Mouse (Mus musculus): ENCODE data around the gene Acrbp. TPM values are rescaled to one million over a fixed set of nuclear protein-coding genes. Genes with fewer than 3 reads are reported as not detected.

The Acrbp gene
- polyA plus RNA-seq (2015; fragmentation: Nextera tagmentation; extraction: Ambion mirVana), result 4.1 and 4.4 TPM in 2 replicates

GRCm38 (mm10) chr6:125049678-125050077 is at the start of gene Acrbp:
Acrbp (plus strand) TSS chr6:125049689.
- DNase-seq (ENCODE audit: low spot score) (no peak), ATAC-seq (no peak)
- Histone ChIP-seq H3K4me1 (ENCODE audit: insufficient read depth, low read depth, low read length) (no peaks in the 10 kb centered on the region), H3K9me3 (ENCODE audit: low read length) (no peaks in the 10 kb centered on the region), H3K4me2 (replicated peaks; ENCODE audit: low read depth, low read length) (no peak within 1 kb of the TSS), H3K4me3 (ENCODE audit: low read depth, low read length) (no peak within 1 kb of the TSS), H3K9ac (replicated peaks; ENCODE audit: low read depth) (no peak within 1 kb of the TSS), H3K27me3 (replicated peaks; ENCODE audit: insufficient read depth, low read length) (no peaks in the 10 kb centered on the region), H3K36me3 (ENCODE audit: insufficient read depth, low read length) (peaks cover 49% of the 10 kb centered on the region), H3K27ac (ENCODE audit: low read length) (no peak within 1 kb of the TSS)
- no peak for TF ChIP-seq CTCF (IDR thresholded peaks at IDR 0.05)
- no peak for TF ChIP-seq EP300 (IDR thresholded peaks at IDR 0.05)
- 38% methylated on average over 20 of the region's 20 CpGs for WGBS

- TF ChIP-seq EP300 (IDR thresholded peaks at IDR 0.05) (no peak), CTCF (IDR thresholded peaks at IDR 0.05) (no peak)
- H3K4me2 ChIP-seq (replicated peaks; ENCODE audit: low read depth, low read length), result no peak overlapping the region
- WGBS, result 25% methylated on average over 3 of the region's 3 CpGs
- ATAC-seq (no peak), DNase-seq (ENCODE audit: low spot score) (no peak)
- H3K9ac ChIP-seq (replicated peaks; ENCODE audit: low read depth), result no peak overlapping the region
- no peak overlapping the region for H3K4me3 ChIP-seq (ENCODE audit: low read depth, low read length)
- H3K36me3 ChIP-seq (ENCODE audit: insufficient read depth, low read length), result no peaks in the 10 kb centered on the region
- H3K27ac ChIP-seq (ENCODE audit: low read length), result no peak overlapping the region
- peaks cover 10% of the 10 kb centered on the region for H3K27me3 ChIP-seq (replicated peaks; ENCODE audit: insufficient read depth, low read length)
- no peaks in the 10 kb centered on the region for H3K4me1 ChIP-seq (ENCODE audit: insufficient read depth, low read depth, low read length)
- H3K9me3 ChIP-seq (ENCODE audit: low read length), result no peaks in the 10 kb centered on the region
These were observed 45.8 kb upstream of the Acrbp start for GRCm38 (mm10) chr6:125003706-125004105.

- Histone ChIP-seq H3K9ac (replicated peaks; ENCODE audit: low read depth) (no peak overlapping the region), H3K4me2 (replicated peaks; ENCODE audit: low read depth, low read length) (no peak overlapping the region), H3K4me3 (ENCODE audit: low read depth, low read length) (no peak overlapping the region), H3K36me3 (ENCODE audit: insufficient read depth, low read length) (no peaks in the 10 kb centered on the region), H3K27me3 (replicated peaks; ENCODE audit: insufficient read depth, low read length) (no peaks in the 10 kb centered on the region; the same call in 1 of the 2 replicates), H3K9me3 (ENCODE audit: low read length) (no peaks in the 10 kb centered on the region), H3K4me1 (ENCODE audit: insufficient read depth, low read depth, low read length) (peaks cover 3% of the 10 kb centered on the region; the same call in 1 of the 2 replicates), H3K27ac (ENCODE audit: low read length) (no peak overlapping the region)
- WGBS, result 15% methylated on average over 3 of the region's 3 CpGs
- DNase-seq (ENCODE audit: low spot score) (no peak), ATAC-seq (no peak)
- TF ChIP-seq CTCF (IDR thresholded peaks at IDR 0.05) (no peak), EP300 (IDR thresholded peaks at IDR 0.05) (no peak)
These were observed 44.4 kb upstream of the Acrbp start for GRCm38 (mm10) chr6:125005086-125005485.

- 40% methylated on average over 13 of the region's 13 CpGs for WGBS
- ATAC-seq (no peak), DNase-seq (ENCODE audit: low spot score) (no peak)
- peaks cover 5% of the 10 kb centered on the region; the same call in 1 of the 2 replicates for H3K4me1 ChIP-seq (ENCODE audit: insufficient read depth, low read depth, low read length)
- no peaks in the 10 kb centered on the region for H3K9me3 ChIP-seq (ENCODE audit: low read length)
- H3K9ac ChIP-seq (replicated peaks; ENCODE audit: low read depth), result peak overlapping the region; percentile 39; the same call in 1 of the 2 replicates
- H3K36me3 ChIP-seq (ENCODE audit: insufficient read depth, low read length), result no peaks in the 10 kb centered on the region
- peak overlapping the region; percentile 77 for H3K4me2 ChIP-seq (replicated peaks; ENCODE audit: low read depth, low read length)
- no peak overlapping the region for H3K27ac ChIP-seq (ENCODE audit: low read length)
- no peak for TF ChIP-seq CTCF (IDR thresholded peaks at IDR 0.05)
- TF ChIP-seq EP300 (IDR thresholded peaks at IDR 0.05), result no peak
- H3K4me3 ChIP-seq (ENCODE audit: low read depth, low read length), result peak overlapping the region; percentile 80
- no peaks in the 10 kb centered on the region for H3K27me3 ChIP-seq (replicated peaks; ENCODE audit: insufficient read depth, low read length)
These were observed 41.4 kb upstream of the Acrbp start for GRCm38 (mm10) chr6:125008060-125008459.

GRCm38 (mm10) chr6:125008586-125009128 is 40.8 kb upstream of the Acrbp start:
- Histone ChIP-seq H3K4me1 (ENCODE audit: insufficient read depth, low read depth, low read length) (peaks cover 5% of the 10 kb centered on the region; the same call in 1 of the 2 replicates), H3K4me3 (ENCODE audit: low read depth, low read length) (peak overlapping the region; percentile 80), H3K4me2 (replicated peaks; ENCODE audit: low read depth, low read length) (peak overlapping the region; percentile 77), H3K27me3 (replicated peaks; ENCODE audit: insufficient read depth, low read length) (no peaks in the 10 kb centered on the region), H3K27ac (ENCODE audit: low read length) (peak overlapping the region; percentile 98), H3K9ac (replicated peaks; ENCODE audit: low read depth) (peak overlapping the region; percentile 82), H3K36me3 (ENCODE audit: insufficient read depth, low read length) (no peaks in the 10 kb centered on the region), H3K9me3 (ENCODE audit: low read length) (no peaks in the 10 kb centered on the region)
- TF ChIP-seq CTCF (IDR thresholded peaks at IDR 0.05) (no peak), EP300 (IDR thresholded peaks at IDR 0.05) (no peak)
- ATAC-seq, result peak; percentile 98
- peak; percentile 99 for DNase-seq (ENCODE audit: low spot score)
- WGBS, result 1% methylated on average over 32 of the region's 34 CpGs

- DNase-seq (ENCODE audit: low spot score) (no peak), ATAC-seq (no peak)
- peak within 1 kb of the TSS; percentile 82 for H3K9ac ChIP-seq (replicated peaks; ENCODE audit: low read depth)
- peaks cover 5% of the 10 kb centered on the region; the same call in 1 of the 2 replicates for H3K4me1 ChIP-seq (ENCODE audit: insufficient read depth, low read depth, low read length)
- H3K27me3 ChIP-seq (replicated peaks; ENCODE audit: insufficient read depth, low read length), result no peaks in the 10 kb centered on the region
- no peak for TF ChIP-seq EP300 (IDR thresholded peaks at IDR 0.05)
- TF ChIP-seq CTCF (IDR thresholded peaks at IDR 0.05), result no peak
- H3K27ac ChIP-seq (ENCODE audit: low read length), result peak within 1 kb of the TSS; percentile 98
- H3K36me3 ChIP-seq (ENCODE audit: insufficient read depth, low read length), result no peaks in the 10 kb centered on the region
- 0% methylated on average over 3 of the region's 3 CpGs for WGBS
- no peaks in the 10 kb centered on the region for H3K9me3 ChIP-seq (ENCODE audit: low read length)
- peak within 1 kb of the TSS; percentile 77 for H3K4me2 ChIP-seq (replicated peaks; ENCODE audit: low read depth, low read length)
- H3K4me3 ChIP-seq (ENCODE audit: low read depth, low read length), result peak within 1 kb of the TSS; percentile 80
These were observed 40.5 kb upstream of the Acrbp start, which contains the start of gene Zfp384 for GRCm38 (mm10) chr6:125009129-125009180. Zfp384 (plus strand) TSS chr6:125009145.
